In genomic region chr6:38533428-38534405, GRCm38 (mm10) we compare ENCODE assay signal across 8 mouse cellular contexts. TPM values are rescaled to one million over a fixed set of nuclear protein-coding genes. Genes with fewer than 3 reads are reported as not detected.
A peak's percentile ranks its signal among the peaks of the same experiment; 100 is the strongest.
DNase-seq lines count a peak whose midpoint lies in the region; ATAC-seq lines count a peak whose summit lies in the region.

Fmc1 (plus strand) TSS chr6:38533502.

- peak; percentile 98 for DNase-seq in c-Kit-negative CD71-positive TER-119-positive erythroid progenitor cells, embryonic 14.5 days (ENCODE audit: low read depth, low spot score)
- peak; percentile 99 for DNase-seq in fibroblast of lung, adult 2 months (ENCODE audit: low read depth)
- peak; percentile 99 for DNase-seq in kidney, postnatal 14 days
- DNase-seq in liver, embryonic 13.5 days = peak; percentile 96
- DNase-seq in neural tube, embryonic 10.5 days (ENCODE audit: extremely low spot score, low spot score) = peak; percentile 96

- H3K4me3 ChIP-seq in heart, embryonic 14.5 days (ENCODE audit: control insufficient read depth in 1 of 2, insufficient read depth in 1 of 2, low read depth in 1 of 2, low read length in 2 of 2) = peak within 1 kb of the TSS; percentile 87 to 91
- peak within 1 kb of the TSS; percentile 78 for H3K4me3 ChIP-seq in liver, embryonic 13.5 days (replicated peaks)
- H3K4me3 ChIP-seq in stomach, embryonic 16.5 days (replicated peaks; ENCODE audit: low read length) = peak within 1 kb of the TSS; percentile 96

- no peaks in the 10 kb centered on the region for H3K9me3 ChIP-seq in heart, embryonic 14.5 days (ENCODE audit: control insufficient read depth, low read length)
- H3K9me3 ChIP-seq in liver, embryonic 13.5 days (replicated peaks) = no peaks in the 10 kb centered on the region
- H3K9me3 ChIP-seq in stomach, embryonic 16.5 days (replicated peaks; ENCODE audit: control insufficient read depth, low read length) = no peaks in the 10 kb centered on the region

- no peaks in the 10 kb centered on the region for H3K27me3 ChIP-seq in heart, embryonic 14.5 days (ENCODE audit: control insufficient read depth, insufficient read depth, low read length)
- no peaks in the 10 kb centered on the region for H3K27me3 ChIP-seq in liver, embryonic 13.5 days
- no peaks in the 10 kb centered on the region for H3K27me3 ChIP-seq in stomach, embryonic 16.5 days (ENCODE audit: control insufficient read depth, insufficient read depth, low read length)

- H3K4me2 ChIP-seq in heart, embryonic 14.5 days (ENCODE audit: low read length) = peak within 1 kb of the TSS; percentile 69
- peak within 1 kb of the TSS; percentile 76 for H3K4me2 ChIP-seq in liver, embryonic 13.5 days
- H3K4me2 ChIP-seq in stomach, embryonic 16.5 days (ENCODE audit: low read depth, low read length) = peak within 1 kb of the TSS; percentile 98

- 4% methylated on average over 41 of the region's 41 CpGs for WGBS in heart, embryonic 14.5 days
- 2% methylated on average over 41 of the region's 41 CpGs for WGBS in liver, embryonic 13.5 days (ENCODE audit: insufficient replicate concordance)
- WGBS in stomach, embryonic 16.5 days = 4% methylated on average over 41 of the region's 41 CpGs

- H3K4me1 ChIP-seq in heart, embryonic 14.5 days (ENCODE audit: control insufficient read depth in 2 of 2, insufficient read depth in 2 of 2, low read length in 2 of 2) = peaks cover 0 to 11% of the 10 kb centered on the region in 2 experiments; a peak in 3 of 4 replicates
- H3K4me1 ChIP-seq in liver, embryonic 13.5 days (replicated peaks) = peaks cover 25% of the 10 kb centered on the region
- H3K4me1 ChIP-seq in stomach, embryonic 16.5 days (ENCODE audit: control insufficient read depth, insufficient read depth, low read length) = peaks cover 6% of the 10 kb centered on the region

- H3K36me3 ChIP-seq in heart, embryonic 14.5 days (ENCODE audit: control insufficient read depth, insufficient read depth, low read length) = no peaks in the 10 kb centered on the region
- H3K36me3 ChIP-seq in liver, embryonic 13.5 days = no peaks in the 10 kb centered on the region
- no peaks in the 10 kb centered on the region for H3K36me3 ChIP-seq in stomach, embryonic 16.5 days (ENCODE audit: control insufficient read depth, insufficient read depth, low read length)

- peak; percentile 83 for ATAC-seq in CD4-positive, CD25-positive, alpha-beta regulatory T cell, adult 4 months
- peak; percentile 88 for ATAC-seq in heart, embryonic 14.5 days (ENCODE audit: insufficient number of reproducible peaks, insufficient read depth, low FRiP score, low read depth)
- ATAC-seq in liver, embryonic 13.5 days (ENCODE audit: low read depth) = peak; percentile 83
- peak; percentile 92 for ATAC-seq in stomach, embryonic 16.5 days (ENCODE audit: insufficient read depth, low FRiP score)

- H3K9ac ChIP-seq in heart, embryonic 14.5 days (ENCODE audit: low read length) = peak within 1 kb of the TSS; percentile 97
- H3K9ac ChIP-seq in liver, embryonic 13.5 days = peak within 1 kb of the TSS; percentile 88
- H3K9ac ChIP-seq in stomach, embryonic 16.5 days (ENCODE audit: low read length) = peak within 1 kb of the TSS; percentile 96

- peak within 1 kb of the TSS; percentile 99 to 100 for H3K27ac ChIP-seq in heart, embryonic 14.5 days (replicated peaks in 1 of 2; ENCODE audit: control insufficient read depth in 1 of 2, insufficient read depth in 1 of 2, low read depth in 2 of 2, low read length in 2 of 2)
- H3K27ac ChIP-seq in liver, embryonic 13.5 days = peak within 1 kb of the TSS; percentile 92
- peak within 1 kb of the TSS; percentile 98 for H3K27ac ChIP-seq in stomach, embryonic 16.5 days (ENCODE audit: low read length)

RNA-seq across cellular contexts. Expression of gene Fmc1, which starts in this region (rescaled TPM):
- polyA plus RNA-seq in CD4-positive, CD25-positive, alpha-beta regulatory T cell, adult 4 months (2017; shearing (Covaris generic)) = 10 to 100 TPM; 56.6 to 59.6 TPM
- 284 and 300 TPM in 2 replicates for polyA plus RNA-seq in heart, embryonic 14.5 days (2014; fragmentation: Nextera tagmentation; extraction: Ambion mirVana)
- 97.6 and 100 TPM in 2 replicates for polyA plus RNA-seq in liver, embryonic 13.5 days (2015; fragmentation: Nextera tagmentation; extraction: Ambion mirVana)
- polyA plus RNA-seq in stomach, embryonic 16.5 days (2015; fragmentation: Nextera tagmentation; extraction: Ambion mirVana) = 138 and 140 TPM in 2 replicates

Comparison
In these comparisons a context has a peak if more than half of its experiments do, and no peak if none do; other contexts are left out.
1. Peak in every context shown above with its lines: DNase-seq, ATAC-seq, H3K4me3 ChIP-seq and H3K27ac ChIP-seq.